Mouse (Mus musculus) MN1 (cell line): Measurements from ENCODE around the gene Prox2.

Experiments
- DNase-seq: peaks from one replicate; pipeline ENCODE4 v3.0.0-alpha.2; 2016; ENCODE audit warnings: low spot score

The Prox2 gene

DNA sequence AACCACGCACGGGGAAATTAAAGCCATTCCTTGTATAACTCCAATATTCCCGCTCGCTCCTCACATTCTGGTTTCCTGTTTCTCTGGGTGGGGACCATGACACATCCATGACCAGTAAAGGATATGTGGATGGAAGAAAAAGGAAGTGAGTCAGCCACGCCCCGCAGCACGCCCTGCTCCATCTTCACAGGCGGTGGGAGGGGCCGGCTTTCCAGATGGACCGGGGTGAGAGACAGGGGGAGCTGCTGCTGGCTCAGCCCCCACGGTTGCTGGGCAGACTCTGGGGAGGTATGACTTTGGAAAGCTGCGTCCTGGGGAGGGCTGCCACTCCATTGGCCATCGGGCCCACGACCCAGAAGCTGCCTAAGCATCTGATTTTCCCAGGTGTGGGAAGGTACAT is 16.5 kb downstream of the Prox2 start:
- DNase-seq: peak; percentile 85

GRCm38 (mm10) chr12:85092214-85092613 is 18.3 kb downstream of the Prox2 start:
- DNase-seq: peak; percentile 75

GRCm38 (mm10) chr12:85091190-85091589 is 19.4 kb downstream of the Prox2 start:
- DNase-seq: no peak

DNA sequence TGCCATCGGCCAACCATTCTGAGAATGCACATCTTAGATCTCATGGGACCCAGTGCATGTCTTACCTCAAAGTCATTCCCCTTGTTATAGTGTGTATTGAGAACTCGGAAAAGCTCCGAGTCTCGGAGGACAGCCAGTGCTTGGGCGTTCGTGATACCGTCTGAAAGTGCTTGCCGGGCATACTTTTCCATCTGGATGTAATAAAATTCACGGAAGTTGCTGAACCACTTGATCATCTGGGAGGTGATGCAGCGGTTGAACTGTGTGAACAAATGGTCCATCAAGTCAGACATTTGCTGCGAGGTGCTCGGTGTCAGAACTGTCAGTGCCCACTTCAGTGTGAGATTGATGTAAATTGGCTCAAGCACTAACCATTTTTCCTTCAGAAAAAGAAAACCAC is 22.7 kb downstream of the Prox2 start:
- DNase-seq: no peak

DNA sequence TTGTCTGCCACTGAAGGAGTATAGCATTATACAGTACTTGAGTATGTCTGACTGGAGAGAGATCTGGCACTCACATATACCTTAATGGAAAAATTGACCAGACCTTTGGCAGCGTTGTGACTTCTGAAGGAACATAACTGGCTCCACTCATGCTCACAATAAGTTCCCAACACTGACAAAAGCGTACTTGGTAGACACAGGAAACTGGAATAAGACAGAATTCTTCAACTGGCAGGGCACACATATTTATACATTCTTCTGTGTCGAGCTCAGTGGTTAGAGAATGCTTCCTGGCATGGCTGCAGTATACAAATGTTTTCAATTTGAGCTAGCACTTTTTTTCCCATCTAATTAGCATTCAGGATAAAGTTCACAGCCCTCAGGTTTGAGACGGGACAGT is 25.6 kb downstream of the Prox2 start:
- DNase-seq: no peak

DNA sequence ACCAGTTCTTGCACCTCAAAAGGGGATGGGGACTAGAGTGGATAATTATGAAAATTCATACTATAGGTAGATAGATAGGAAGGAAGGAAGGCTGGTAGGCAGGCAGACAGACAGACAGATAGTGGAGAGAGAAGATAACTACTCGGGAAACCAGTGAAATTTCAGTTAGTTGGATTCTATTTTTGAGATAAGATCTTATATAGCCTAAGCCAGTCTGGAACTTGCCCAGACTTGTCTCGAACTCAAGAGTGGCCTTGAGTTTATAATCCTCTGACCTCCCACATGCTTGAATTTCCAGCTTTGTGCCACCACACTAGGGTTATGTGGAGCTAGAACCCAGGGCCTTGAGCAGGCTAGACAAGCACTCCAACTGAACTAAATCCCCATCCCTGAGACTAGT is 26.3 kb downstream of the Prox2 start:
- DNase-seq: no peak

GRCm38 (mm10) chr12:85077100-85077499 is 33.5 kb downstream of the Prox2 start:
- DNase-seq: no peak

GRCm38 (mm10) chr12:85071043-85071442 is 39.5 kb downstream of the Prox2 start:
- no peak for DNase-seq

DNA sequence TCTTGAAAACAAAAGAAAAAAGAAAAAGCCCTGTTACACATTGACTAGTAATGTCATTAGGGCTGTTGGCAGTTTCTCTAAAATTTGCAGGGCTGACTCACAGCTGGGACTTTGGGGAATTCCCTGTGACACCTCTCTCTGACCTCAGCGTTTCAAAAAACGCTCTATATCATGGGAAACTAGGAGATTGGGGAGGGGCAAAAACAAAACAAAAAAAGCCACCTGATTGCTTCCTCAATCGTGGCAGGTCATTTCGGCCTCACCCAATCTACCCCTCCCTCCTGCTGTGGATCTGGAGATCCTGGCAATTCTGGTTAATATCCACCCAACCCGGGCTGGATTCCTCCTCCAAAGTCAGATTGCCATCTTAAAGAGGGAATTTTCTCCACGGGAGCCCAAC is 59.3 kb downstream of the Prox2 start:
- DNase-seq: peak; percentile 92
